Mouse (Mus musculus): Measurements from ENCODE around the gene Pygm.

GRCm38 (mm10) chr19:6388006-6388405, 3.8 kb downstream of the Pygm start:
- TF ChIP-seq CTCF (IDR thresholded peaks at IDR 0.05; ENCODE audit: low read depth) (peak; percentile 27; the same call in 1 of the 2 replicates), EP300 (optimal IDR thresholded peaks at IDR 0.05) (no peak)

Measured in stomach, postnatal 0 days (tissue).